Mouse (Mus musculus) liver, embryonic 14.5 days (tissue): ENCODE data around the gene Dyrk3.

Source experiments
- CTCF ChIP-seq: IDR thresholded peaks from 2 replicates; pipeline ENCODE4 v1.5.1; 2016; ENCODE audit warnings: antibody characterized with exemption, low read depth, control low read depth
- EP300 ChIP-seq: IDR thresholded peaks from 2 replicates; pipeline ENCODE4 v1.6.1; 2016; ENCODE audit warnings: antibody characterized with exemption, low read depth

DNA sequence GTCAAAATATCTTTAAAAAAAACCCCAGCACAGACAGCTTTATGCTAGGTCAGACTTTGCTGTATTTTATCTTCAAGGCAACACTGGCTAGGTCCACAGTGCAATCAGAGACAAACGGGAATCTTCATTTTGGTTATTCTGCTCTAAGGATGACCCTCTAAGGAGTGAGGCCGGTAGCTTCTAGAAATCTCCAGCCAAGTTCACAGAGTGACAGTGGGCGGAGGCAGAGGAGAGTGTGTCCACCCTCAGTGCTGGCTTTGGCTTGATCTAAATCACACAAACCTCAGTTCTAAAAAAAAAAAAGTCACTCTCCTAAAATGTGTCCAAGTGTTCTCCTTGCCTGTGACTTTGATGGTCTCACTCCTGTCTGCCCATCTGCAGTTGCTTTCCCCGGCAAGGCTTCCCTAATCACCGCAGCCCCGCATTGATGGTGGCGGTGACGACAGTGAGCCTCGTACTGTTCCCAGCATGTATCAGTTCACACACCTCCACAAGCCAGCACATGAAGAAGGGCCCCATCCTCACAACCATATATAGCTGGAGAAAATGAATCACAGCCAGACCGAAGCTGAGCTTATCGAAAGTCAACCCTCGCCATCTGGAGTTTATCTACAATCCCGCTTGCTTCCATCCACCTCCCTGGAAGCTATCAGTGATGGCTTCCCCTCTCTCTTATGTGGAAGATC, 47.8 kb upstream of the Dyrk3 start:
- TF ChIP-seq CTCF: no peak
- TF ChIP-seq EP300: no peak
